Mouse (Mus musculus) NIH3T3 (cell line): ENCODE results near the gene Gp1bb.

Experiments
- DNase-seq: peaks from one replicate; pipeline ENCODE4 v3.0.0-alpha.2; 2012; ENCODE audit warnings: low read depth

Gene Gp1bb

GRCm38 (mm10) chr16:18601447-18601846 is 20.8 kb downstream of the Gp1bb start:
- no peak for DNase-seq

GRCm38 (mm10) chr16:18598006-18598405 is 24.2 kb downstream of the Gp1bb start:
- no peak for DNase-seq

GRCm38 (mm10) chr16:18596255-18596654 is 25.9 kb downstream of the Gp1bb start:
- no peak for DNase-seq

- no peak for DNase-seq
Observed at GRCm38 (mm10) chr16:18593930-18594329, 28.3 kb downstream of the Gp1bb start.

GRCm38 (mm10) chr16:18591047-18592018 is 30.9 kb downstream of the Gp1bb start:
- DNase-seq: peak; percentile 30

- DNase-seq: peak; percentile 25
Observed at GRCm38 (mm10) chr16:18589804-18590790, 32.1 kb downstream of the Gp1bb start, which contains the start of gene Tbx1. Gene Tbx1, minus strand, starts transcription at chr16:18590671.

- no peak for DNase-seq
Observed at GRCm38 (mm10) chr16:18589080-18589621, 33.1 kb downstream of the Gp1bb start.

- DNase-seq: no peak
Observed at GRCm38 (mm10) chr16:18588738-18589055, 33.5 kb downstream of the Gp1bb start.

- no peak for DNase-seq
Observed at GRCm38 (mm10) chr16:18587847-18588737, 34.1 kb downstream of the Gp1bb start.

GRCm38 (mm10) chr16:18586906-18587546 is 35.2 kb downstream of the Gp1bb start:
- DNase-seq: no peak

GRCm38 (mm10) chr16:18586076-18586905 is 35.9 kb downstream of the Gp1bb start:
- no peak for DNase-seq

- DNase-seq: no peak
Observed at GRCm38 (mm10) chr16:18585676-18586075, 36.5 kb downstream of the Gp1bb start.

GRCm38 (mm10) chr16:18584901-18585510 is 37.2 kb downstream of the Gp1bb start:
- no peak for DNase-seq

- no peak for DNase-seq
Observed at GRCm38 (mm10) chr16:18583673-18584357, 38.4 kb downstream of the Gp1bb start.

GRCm38 (mm10) chr16:18583169-18583568 is 39.0 kb downstream of the Gp1bb start:
- no peak for DNase-seq

GRCm38 (mm10) chr16:18582426-18583148 is 39.6 kb downstream of the Gp1bb start:
- no peak for DNase-seq

GRCm38 (mm10) chr16:18581623-18582205 is 40.5 kb downstream of the Gp1bb start:
- no peak for DNase-seq
